Mouse (Mus musculus) stomach, postnatal 0 days (tissue): ENCODE measurements at regions not wholly inside any gene's neighbourhood (a gene's known extent, or its start where the extent isn't known, plus 50 kb on each side); places are given as distances from the start of the nearest gene placed in this dataset.

ENCODE experiments used
- CTCF ChIP-seq: IDR thresholded peaks from 2 replicates; pipeline ENCODE4 v1.5.1; 2016; ENCODE audit warnings: antibody characterized with exemption, low read depth, mild to moderate bottlenecking, moderate library complexity
- EP300 ChIP-seq: optimal IDR thresholded peaks from 2 replicates; pipeline ENCODE3; 2016; ENCODE audit warnings: antibody characterized with exemption

- TF ChIP-seq CTCF = no peak
- no peak for TF ChIP-seq EP300
These were observed 51.0 kb upstream of the Sfswap start for GRCm38 (mm10) chr5:129449931-129450573.
